ENCODE assay signal across 16 mouse cellular contexts in genomic region chr5:122179665-122180064, GRCm38 (mm10). TPM values are rescaled to one million over a fixed set of nuclear protein-coding genes. Genes with fewer than 3 reads are reported as not detected.
DNase-seq lines count a peak whose midpoint lies in the region; ATAC-seq and TF ChIP-seq lines count a peak whose summit lies in the region.
"Had no signal": no experiment of that assay in that cellular context is flagged by ENCODE, and none has a peak within 500 bp of the region (broad histone marks: within the 10 kb centered on the region; RNA-seq: fewer than 3 reads in every experiment).

No protein-coding gene starts in this region.

- 0 out of 2 replicates have a peak, but pooled peaks have one; percentile 46 for ATAC-seq in forebrain, embryonic 15.5 days (replicated peaks)
- no peak for ATAC-seq in forebrain, embryonic 12.5 days (ENCODE audit: low FRiP score)
- ATAC-seq in liver, embryonic 11.5 days (replicated peaks; ENCODE audit: low FRiP score): 0 out of 2 replicates have a peak, but pooled peaks have one; percentile 32
- no peak for ATAC-seq in liver, postnatal 0 days
- ATAC-seq in granulocyte monocyte progenitor cell, adult 5-6 weeks (replicated peaks; ENCODE audit: poor library complexity, severe bottlenecking): peak; percentile 81
- peak; percentile 57; the same call in 1 of the 2 replicates for ATAC-seq in stomach, embryonic 16.5 days (ENCODE audit: insufficient read depth, low FRiP score)
- ATAC-seq: liver, embryonic 12.5 days; midbrain, embryonic 15.5 days had no signal

- no peak for DNase-seq in liver, embryonic 11.5 days (ENCODE audit: low spot score)
- DNase-seq in liver, postnatal 0 days: no peak
- DNase-seq in retina, postnatal 1 day: no peak
- DNase-seq in heart, postnatal 14 days: no peak
- DNase-seq: adrenal gland, postnatal 10 days; kidney, postnatal 25 days; right cerebral cortex, postnatal 14 days had no signal

- intact Hi-C loops in heart, postnatal 14 days (cut with DNase I): loop anchor here (5.0 kb wide), 1 partner anchor 68 kb away; no protein-coding TSS in a partner anchor

- H3K36me3 ChIP-seq in forebrain, embryonic 15.5 days: peaks cover 15% of the 10 kb centered on the region
- H3K36me3 ChIP-seq in forebrain, embryonic 12.5 days (replicated peaks): peaks cover 21% of the 10 kb centered on the region
- peaks cover 6% of the 10 kb centered on the region; the same call in 1 of the 2 replicates for H3K36me3 ChIP-seq in liver, embryonic 11.5 days (ENCODE audit: control insufficient read depth, insufficient read depth, low read length)
- peaks cover 11% of the 10 kb centered on the region for H3K36me3 ChIP-seq in liver, postnatal 0 days (replicated peaks; ENCODE audit: insufficient read depth, low read length)
- 0 out of 2 replicates have a peak, but pooled peaks cover 3% of the 10 kb centered on the region for H3K36me3 ChIP-seq in stomach, embryonic 16.5 days (ENCODE audit: control insufficient read depth, insufficient read depth, low read length)

- H3K27ac ChIP-seq in forebrain, embryonic 15.5 days (replicated peaks): no peak overlapping the region
- H3K27ac ChIP-seq in forebrain, embryonic 12.5 days: no peak overlapping the region
- H3K27ac ChIP-seq in liver, embryonic 11.5 days (ENCODE audit: low read depth, low read length): no peak overlapping the region
- H3K27ac ChIP-seq in liver, postnatal 0 days (ENCODE audit: low read depth): no peak overlapping the region
- no peak overlapping the region for H3K27ac ChIP-seq in stomach, embryonic 16.5 days (ENCODE audit: low read length)
- H3K27ac ChIP-seq: forebrain, embryonic 10.5 days; heart, embryonic 15.5 days; liver, embryonic 12.5 days; midbrain, embryonic 15.5 days had no signal

- H3K4me2 ChIP-seq in forebrain, embryonic 15.5 days (replicated peaks): no peak overlapping the region
- H3K4me2 ChIP-seq in forebrain, embryonic 12.5 days: no peak overlapping the region
- H3K4me2 ChIP-seq in liver, embryonic 11.5 days: no peak overlapping the region
- H3K4me2 ChIP-seq in liver, postnatal 0 days (ENCODE audit: low read depth, low read length): no peak overlapping the region
- H3K4me2 ChIP-seq in stomach, embryonic 16.5 days (ENCODE audit: low read depth, low read length): no peak overlapping the region
- H3K4me2 ChIP-seq: heart, embryonic 15.5 days; liver, embryonic 12.5 days; midbrain, embryonic 15.5 days had no signal

- no peaks in the 10 kb centered on the region for H3K27me3 ChIP-seq in forebrain, embryonic 15.5 days
- no peaks in the 10 kb centered on the region for H3K27me3 ChIP-seq in forebrain, embryonic 12.5 days
- H3K27me3 ChIP-seq in liver, embryonic 11.5 days (replicated peaks; ENCODE audit: control insufficient read depth, insufficient read depth, low read length): no peaks in the 10 kb centered on the region
- H3K27me3 ChIP-seq in liver, postnatal 0 days (ENCODE audit: insufficient read depth, low read length): no peaks in the 10 kb centered on the region
- H3K27me3 ChIP-seq in stomach, embryonic 16.5 days (ENCODE audit: control insufficient read depth, insufficient read depth, low read length): no peaks in the 10 kb centered on the region
- H3K27me3 ChIP-seq: heart, embryonic 15.5 days; liver, embryonic 12.5 days; midbrain, embryonic 15.5 days had no signal

- H3K9me3 ChIP-seq in forebrain, embryonic 15.5 days: no peaks in the 10 kb centered on the region
- no peaks in the 10 kb centered on the region for H3K9me3 ChIP-seq in forebrain, embryonic 12.5 days
- H3K9me3 ChIP-seq in liver, embryonic 11.5 days (ENCODE audit: control insufficient read depth, low read length): no peaks in the 10 kb centered on the region
- no peaks in the 10 kb centered on the region for H3K9me3 ChIP-seq in liver, postnatal 0 days (ENCODE audit: low read length)
- no peaks in the 10 kb centered on the region for H3K9me3 ChIP-seq in stomach, embryonic 16.5 days (replicated peaks; ENCODE audit: control insufficient read depth, low read length)
- H3K9me3 ChIP-seq: heart, embryonic 15.5 days; midbrain, embryonic 15.5 days had no signal

- TF ChIP-seq EP300 in liver, postnatal 0 days (IDR thresholded peaks at IDR 0.05; ENCODE audit: low read depth): no peak

- WGBS in forebrain, embryonic 15.5 days: 46% methylated on average over 6 of the region's 6 CpGs
- 50% methylated on average over 6 of the region's 6 CpGs for WGBS in forebrain, embryonic 12.5 days
- 37% methylated on average over 6 of the region's 6 CpGs for WGBS in liver, embryonic 11.5 days
- WGBS in liver, postnatal 0 days (ENCODE audit: insufficient replicate concordance): 26% methylated on average over 6 of the region's 6 CpGs
- WGBS in stomach, embryonic 16.5 days: 60% methylated on average over 6 of the region's 6 CpGs

- TF ChIP-seq CTCF in liver, postnatal 0 days (IDR thresholded peaks at IDR 0.05; ENCODE audit: low read depth): no peak

- no peaks in the 10 kb centered on the region for H3K4me1 ChIP-seq in forebrain, embryonic 15.5 days
- no peaks in the 10 kb centered on the region for H3K4me1 ChIP-seq in forebrain, embryonic 12.5 days
- H3K4me1 ChIP-seq in liver, embryonic 11.5 days (replicated peaks; ENCODE audit: control insufficient read depth, insufficient read depth, low read length): no peaks in the 10 kb centered on the region
- no peaks in the 10 kb centered on the region for H3K4me1 ChIP-seq in liver, postnatal 0 days (ENCODE audit: insufficient read depth)
- no peaks in the 10 kb centered on the region for H3K4me1 ChIP-seq in stomach, embryonic 16.5 days (ENCODE audit: control insufficient read depth, insufficient read depth, low read length)
- H3K4me1 ChIP-seq: heart, embryonic 15.5 days; liver, embryonic 12.5 days; midbrain, embryonic 15.5 days had no signal

- H3K9ac ChIP-seq in forebrain, embryonic 15.5 days (replicated peaks): no peak overlapping the region
- no peak overlapping the region for H3K9ac ChIP-seq in forebrain, embryonic 12.5 days
- H3K9ac ChIP-seq in liver, embryonic 11.5 days (ENCODE audit: low read depth, low read length): no peak overlapping the region
- no peak overlapping the region for H3K9ac ChIP-seq in liver, postnatal 0 days (replicated peaks)
- no peak overlapping the region for H3K9ac ChIP-seq in stomach, embryonic 16.5 days (ENCODE audit: low read length)
- H3K9ac ChIP-seq: heart, embryonic 15.5 days; liver, embryonic 12.5 days; midbrain, embryonic 15.5 days had no signal

- H3K4me3 ChIP-seq in forebrain, embryonic 15.5 days: no peak overlapping the region
- H3K4me3 ChIP-seq in forebrain, embryonic 12.5 days (replicated peaks): no peak overlapping the region
- H3K4me3 ChIP-seq in liver, embryonic 11.5 days (ENCODE audit: low read depth, low read length): no peak overlapping the region
- no peak overlapping the region for H3K4me3 ChIP-seq in liver, postnatal 0 days (ENCODE audit: low read depth, low read length)
- H3K4me3 ChIP-seq in stomach, embryonic 16.5 days (replicated peaks; ENCODE audit: low read length): no peak overlapping the region
- H3K4me3 ChIP-seq: forebrain, embryonic 10.5 days; heart, embryonic 15.5 days; liver, embryonic 12.5 days; midbrain, embryonic 15.5 days had no signal

RNA-seq across cellular contexts. Expression of gene Ppp1cc, which starts 21.6 kb away (rescaled TPM):
- polyA plus RNA-seq in forebrain, embryonic 15.5 days (2015; fragmentation: Nextera tagmentation; extraction: Ambion mirVana): 273 and 275 TPM in 2 replicates
- 324 and 337 TPM in 2 replicates for polyA plus RNA-seq in forebrain, embryonic 12.5 days (2016; fragmentation: Nextera tagmentation; extraction: Ambion mirVana)
- 276 and 285 TPM in 2 replicates for polyA plus RNA-seq in liver, embryonic 11.5 days (2014; fragmentation: Nextera tagmentation; extraction: Ambion mirVana)
- 97.7 and 97.9 TPM in 2 replicates for polyA plus RNA-seq in liver, postnatal 0 days (2015; fragmentation: Nextera tagmentation; extraction: Ambion mirVana)
- total RNA-seq in granulocyte monocyte progenitor cell, adult 5-6 weeks (2014; fragmentation: Nextera tagmentation): 284 and 366 TPM in 2 replicates
- 247 and 254 TPM in 2 replicates for total RNA-seq in granulocyte monocyte progenitor cell, adult 5-6 weeks (2017)
- 166 and 171 TPM in 2 replicates for polyA plus RNA-seq in stomach, embryonic 16.5 days (2015; fragmentation: Nextera tagmentation; extraction: Ambion mirVana)
- total RNA-seq in heart, postnatal 14 days (2021): 100 to 1,000 TPM; 121 to 152 TPM

RNA-seq across cellular contexts. Expression of gene Hvcn1, which starts 26.9 kb away (rescaled TPM):
- polyA plus RNA-seq in forebrain, embryonic 15.5 days (2015; fragmentation: Nextera tagmentation; extraction: Ambion mirVana): 1.4 and 1.6 TPM in 2 replicates
- 7.5 and 8.4 TPM in 2 replicates for polyA plus RNA-seq in forebrain, embryonic 12.5 days (2016; fragmentation: Nextera tagmentation; extraction: Ambion mirVana)
- 3.1 and 4.3 TPM in 2 replicates for polyA plus RNA-seq in liver, embryonic 11.5 days (2014; fragmentation: Nextera tagmentation; extraction: Ambion mirVana)
- polyA plus RNA-seq in liver, postnatal 0 days (2015; fragmentation: Nextera tagmentation; extraction: Ambion mirVana): 7.0 and 7.3 TPM in 2 replicates
- 53.8 and 59.5 TPM in 2 replicates for total RNA-seq in granulocyte monocyte progenitor cell, adult 5-6 weeks (2014; fragmentation: Nextera tagmentation)
- total RNA-seq in granulocyte monocyte progenitor cell, adult 5-6 weeks (2017): 66.8 and 84.3 TPM in 2 replicates
- polyA plus RNA-seq in stomach, embryonic 16.5 days (2015; fragmentation: Nextera tagmentation; extraction: Ambion mirVana): 5.6 and 7.0 TPM in 2 replicates
- 1 to 10 TPM; 1.4 TPM for total RNA-seq in heart, postnatal 14 days (2021)

RNA-seq across cellular contexts. Expression of gene Ccdc63, which starts 39.0 kb away (rescaled TPM):
- polyA plus RNA-seq in forebrain, embryonic 15.5 days (2015; fragmentation: Nextera tagmentation; extraction: Ambion mirVana): not detected in 2 replicates
- polyA plus RNA-seq in forebrain, embryonic 12.5 days (2016; fragmentation: Nextera tagmentation; extraction: Ambion mirVana): not detected in 2 replicates
- polyA plus RNA-seq in liver, embryonic 11.5 days (2014; fragmentation: Nextera tagmentation; extraction: Ambion mirVana): 0.32 and 0.39 TPM in 2 replicates
- polyA plus RNA-seq in liver, postnatal 0 days (2015; fragmentation: Nextera tagmentation; extraction: Ambion mirVana): 0.13 and 0.18 TPM in 2 replicates
- total RNA-seq in granulocyte monocyte progenitor cell, adult 5-6 weeks (2014; fragmentation: Nextera tagmentation): 1.1 and 2.0 TPM in 2 replicates
- 0.60 TPM in 1 of 2 replicates, not detected in the other for total RNA-seq in granulocyte monocyte progenitor cell, adult 5-6 weeks (2017)
- not detected in 2 replicates for polyA plus RNA-seq in stomach, embryonic 16.5 days (2015; fragmentation: Nextera tagmentation; extraction: Ambion mirVana)
- not detected for total RNA-seq in heart, postnatal 14 days (2021)
- total RNA-seq: adrenal gland, postnatal 10 days had no signal
- polyA plus RNA-seq: forebrain, embryonic 10.5 days; liver, embryonic 12.5 days; midbrain, embryonic 15.5 days; stomach, embryonic 14.5 days had no signal

Comparison
In these comparisons a context has a peak if more than half of its experiments do, and no peak if none do; other contexts are left out.
1. ATAC-seq: peak in forebrain, embryonic 15.5 days (single experiment), liver, embryonic 11.5 days (single experiment), granulocyte monocyte progenitor cell, adult 5-6 weeks (single experiment) and stomach, embryonic 16.5 days (single experiment); none in forebrain, embryonic 12.5 days (single experiment) and liver, postnatal 0 days (single experiment).